Mouse (Mus musculus) frontal cortex, postnatal 10 days (tissue): ENCODE results near the gene Psma6.

Source experiments
- DNase-seq, 2 experiments: peaks; one replicate each; pipeline ENCODE4 v3.0.0; 2022; ENCODE audit warnings: low spot score in 2 of 2, mixed read lengths in 1 of 2

The Psma6 gene

GRCm38 (mm10) chr12:55438611-55439137 lies 54.7 kb downstream of the Psma6 start:
- no peak for DNase-seq

DNA sequence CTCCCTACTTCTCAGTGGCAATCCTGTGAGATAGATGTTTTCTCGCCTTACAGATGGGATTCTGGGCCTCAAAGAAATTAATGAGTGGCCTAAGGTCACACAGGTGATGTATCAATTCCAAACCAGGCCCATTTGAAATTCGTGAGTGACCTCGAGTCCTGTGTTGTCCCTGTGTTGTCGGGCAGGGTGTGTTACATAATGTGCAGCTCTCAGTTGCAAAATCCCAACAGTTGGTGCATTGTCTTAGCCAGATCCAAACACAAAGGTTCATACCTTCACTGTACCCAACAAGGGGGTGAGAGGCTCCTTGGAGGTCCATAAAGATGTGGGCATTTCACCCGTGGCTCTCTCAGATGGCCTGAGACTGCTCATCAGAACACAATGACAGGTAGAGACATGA lies 56.4 kb downstream of the Psma6 start:
- no peak for DNase-seq

GRCm38 (mm10) chr12:55442245-55442644 lies 58.2 kb downstream of the Psma6 start:
- no peak for DNase-seq

DNA sequence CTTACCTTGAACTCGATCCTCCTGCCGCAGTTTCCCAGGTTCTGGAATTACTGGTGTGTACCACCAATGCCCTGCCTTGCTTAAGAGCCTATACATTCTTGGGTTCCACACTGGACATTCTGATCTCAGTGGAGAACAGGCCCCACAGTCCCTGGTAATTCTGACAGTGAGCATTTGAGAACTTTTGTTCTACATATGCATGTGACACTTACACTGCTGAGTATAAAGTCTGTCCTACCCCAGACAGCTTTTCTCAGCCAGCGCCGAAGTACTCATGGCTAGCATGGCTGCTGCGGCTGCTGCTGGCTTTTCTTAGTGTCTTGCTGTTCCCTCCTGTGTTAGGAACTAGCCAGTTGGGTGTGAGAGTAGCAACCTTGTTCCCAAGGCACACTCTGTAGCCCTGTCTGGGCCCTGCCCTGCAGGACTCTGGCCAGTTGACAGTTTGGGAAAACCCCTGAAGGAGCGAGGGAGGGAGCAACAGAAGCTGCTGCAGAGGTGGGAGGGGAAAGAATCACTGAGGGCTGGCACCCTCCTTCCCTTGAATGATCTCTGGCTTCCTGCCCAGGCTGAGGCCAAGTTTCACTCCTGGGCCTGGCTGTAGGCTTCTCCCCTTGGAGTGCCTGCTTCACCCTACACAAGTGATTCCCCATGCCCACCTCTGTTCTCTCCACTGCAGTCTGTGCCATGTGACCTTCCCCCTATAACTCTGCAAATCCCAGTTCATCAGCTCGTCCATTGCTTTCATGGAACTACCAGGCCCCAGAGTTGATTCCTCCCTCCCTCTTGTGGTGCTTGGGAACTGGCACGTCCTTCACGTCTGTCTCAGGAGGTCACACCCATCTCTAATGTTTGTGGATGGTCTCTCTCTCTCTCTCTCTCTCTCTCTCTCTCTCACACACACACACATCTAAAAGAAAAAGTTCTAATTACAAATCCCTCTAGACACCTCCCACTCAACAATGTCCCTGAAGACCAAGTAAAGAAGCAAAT lies 59.1 kb downstream of the Psma6 start:
- DNase-seq: peak in 1 of 2 experiments; percentile 52

- DNase-seq: no peak
Measured at GRCm38 (mm10) chr12:55444031-55444451, 60.0 kb downstream of the Psma6 start.

DNA sequence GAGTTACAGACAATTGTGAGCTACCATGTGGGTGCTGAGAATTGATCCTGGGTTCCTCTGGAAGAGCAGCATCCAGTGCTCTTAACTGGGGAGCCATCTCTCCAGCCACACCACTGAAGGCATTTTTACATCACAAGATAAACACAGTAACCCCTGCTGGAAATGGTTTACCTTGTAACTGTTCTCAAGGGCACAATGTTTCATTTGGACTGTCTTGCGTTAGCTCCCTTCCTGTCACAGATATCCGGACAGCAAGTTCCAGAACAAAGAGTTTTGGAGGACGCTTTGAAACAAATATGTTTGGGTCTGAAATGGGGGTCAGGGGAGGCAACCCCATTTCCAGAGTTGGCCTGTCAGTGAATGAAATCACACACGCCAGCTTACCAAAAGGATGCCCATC lies 61.6 kb downstream of the Psma6 start:
- DNase-seq: no peak

DNA sequence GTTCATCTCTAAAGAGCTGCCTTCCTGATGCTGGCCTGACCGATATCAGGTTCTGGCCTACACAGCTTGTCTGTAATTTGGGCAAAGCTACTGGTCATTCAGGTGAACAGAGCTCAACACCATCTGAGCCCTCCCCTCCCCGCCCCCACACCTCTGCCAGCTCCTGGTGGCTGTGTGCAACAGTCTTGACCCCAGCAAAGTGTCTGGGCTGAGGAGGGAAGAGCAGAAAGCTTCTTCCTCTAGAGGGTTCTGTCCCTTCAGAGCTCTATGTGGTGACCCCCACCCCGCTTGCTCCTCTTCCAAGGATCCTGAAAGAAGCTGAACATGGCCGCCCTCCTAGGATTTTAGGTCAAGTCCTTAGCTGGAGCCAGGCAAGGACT lies 62.3 kb downstream of the Psma6 start:
- DNase-seq: no peak

GRCm38 (mm10) chr12:55446746-55447395 lies 62.8 kb downstream of the Psma6 start:
- DNase-seq: peak; percentile 82 to 86

DNA sequence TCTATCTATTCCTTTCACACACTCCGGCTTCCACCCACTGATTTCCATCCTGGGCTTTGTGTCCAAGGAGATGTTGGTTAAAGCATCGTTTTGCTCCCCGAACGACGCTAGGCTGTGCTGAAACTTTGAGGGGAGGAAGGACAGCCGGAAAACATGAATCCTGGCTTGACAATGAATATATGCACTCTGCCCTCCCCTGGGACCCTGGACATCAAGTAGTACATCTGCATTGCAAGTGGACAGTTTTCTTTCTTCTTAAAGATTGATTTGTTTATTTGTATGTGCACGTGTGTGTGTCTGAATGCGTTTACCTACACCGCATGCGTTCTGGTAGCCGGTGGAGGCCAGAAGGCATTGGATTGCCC lies 63.4 kb downstream of the Psma6 start:
- DNase-seq: no peak

- no peak for DNase-seq
Measured at GRCm38 (mm10) chr12:55448457-55448856, 64.4 kb downstream of the Psma6 start.

DNA sequence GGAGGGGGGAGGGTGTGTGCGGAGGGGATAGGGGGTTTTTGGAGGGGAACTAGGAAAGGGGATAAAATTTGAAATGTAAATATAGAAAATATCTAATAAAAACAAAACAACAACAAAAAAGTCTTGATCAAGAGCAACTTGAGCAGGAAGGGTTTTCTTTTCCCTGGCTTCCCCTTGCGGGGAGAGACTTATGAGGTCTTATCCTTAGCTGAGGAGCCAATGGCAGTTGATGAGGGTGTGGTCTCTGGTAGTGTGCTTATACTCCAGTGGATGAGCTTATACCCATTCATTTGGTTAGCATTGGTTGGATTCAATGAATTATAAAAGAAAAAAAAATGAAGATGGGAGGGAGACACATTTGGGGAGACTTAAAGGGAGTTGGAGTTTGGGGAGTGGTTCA lies 65.0 kb downstream of the Psma6 start:
- no peak for DNase-seq

DNA sequence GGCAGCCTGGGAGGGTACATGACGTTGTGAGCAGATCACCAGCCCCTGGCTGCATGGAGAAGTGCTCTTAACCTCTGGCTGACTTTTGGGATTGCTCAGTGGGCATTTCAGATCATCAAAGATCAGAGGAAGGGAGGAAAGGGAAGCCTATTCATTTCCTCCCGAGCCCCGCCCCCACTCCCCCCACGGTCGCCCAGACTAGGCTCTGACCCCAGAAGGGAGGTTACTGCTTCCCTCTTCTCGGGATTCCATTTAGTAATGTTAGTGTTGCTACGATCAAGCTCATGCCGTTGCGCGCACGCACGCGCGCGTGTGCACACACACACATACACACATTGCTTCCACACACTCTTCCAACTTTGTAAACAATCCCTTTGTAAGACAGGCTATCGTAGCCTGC lies 66.4 kb downstream of the Psma6 start:
- no peak for DNase-seq

GRCm38 (mm10) chr12:55452839-55453238 lies 68.8 kb downstream of the Psma6 start:
- DNase-seq: no peak

- no peak for DNase-seq
Measured at GRCm38 (mm10) chr12:55453924-55454323, 69.9 kb downstream of the Psma6 start.

DNA sequence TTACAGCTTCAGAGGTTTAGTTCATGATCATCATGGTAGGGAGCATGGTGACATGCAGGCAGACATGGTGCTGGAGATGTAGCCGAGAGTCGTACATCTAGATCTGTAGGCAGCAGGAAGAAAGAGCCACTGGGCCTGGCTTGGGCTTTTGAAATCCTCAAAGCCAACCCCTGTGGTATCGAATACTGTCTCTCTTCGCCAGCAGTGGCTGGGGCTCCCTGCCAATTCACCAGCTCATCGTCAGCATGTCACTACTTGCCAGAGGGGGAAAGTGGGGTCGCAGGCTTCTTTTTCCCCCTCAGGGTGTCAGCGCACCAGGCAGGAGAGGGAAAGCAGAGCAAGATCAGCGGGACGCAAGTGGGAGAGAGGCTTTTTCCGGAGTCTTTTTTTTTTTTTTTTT lies 71.2 kb downstream of the Psma6 start:
- DNase-seq: no peak

- no peak for DNase-seq
Measured at GRCm38 (mm10) chr12:55456136-55456535, 72.1 kb downstream of the Psma6 start.

DNA sequence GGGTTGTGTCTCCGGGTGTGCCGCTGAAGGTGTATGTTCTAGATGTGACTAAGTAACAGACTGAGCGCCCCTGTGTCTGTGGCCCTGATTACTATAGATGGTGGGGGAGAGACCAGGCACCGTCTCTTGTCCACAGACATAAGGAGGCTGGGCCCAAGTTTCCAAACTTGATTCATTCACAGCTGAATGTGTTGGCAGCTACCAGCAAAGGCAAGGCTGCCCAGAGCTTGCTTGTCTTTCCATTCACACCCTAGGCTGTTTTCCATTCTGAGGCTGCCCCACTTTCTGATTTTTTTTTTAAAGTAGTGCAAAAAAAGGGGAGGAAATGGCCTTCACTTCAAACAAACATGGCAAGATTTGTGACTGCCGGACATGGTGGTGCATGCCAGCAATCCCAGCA lies 72.9 kb downstream of the Psma6 start:
- no peak for DNase-seq

DNA sequence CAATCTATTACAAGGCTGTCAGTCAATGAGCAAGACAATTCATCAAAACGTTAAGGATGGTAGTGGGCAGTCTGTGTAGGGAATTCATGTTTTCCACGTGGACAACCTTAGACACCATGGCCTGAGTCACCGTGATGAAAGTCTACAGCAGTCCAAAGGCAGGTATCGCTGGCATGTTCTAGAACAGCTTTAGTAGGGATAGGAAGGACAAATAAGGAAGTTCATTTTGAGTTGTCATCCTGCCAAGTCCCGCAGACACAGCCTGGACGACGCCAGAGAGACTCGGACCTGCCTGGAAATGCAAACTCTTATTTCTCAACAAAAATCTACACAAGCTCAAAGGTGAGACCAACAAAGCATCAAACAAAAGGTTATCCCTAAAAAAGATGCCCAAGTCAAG lies 75.7 kb downstream of the Psma6 start:
- no peak for DNase-seq

- no peak for DNase-seq
Measured at GRCm38 (mm10) chr12:55460900-55461299, 76.9 kb downstream of the Psma6 start.

GRCm38 (mm10) chr12:55461767-55462166 lies 77.7 kb downstream of the Psma6 start:
- DNase-seq: no peak

DNA sequence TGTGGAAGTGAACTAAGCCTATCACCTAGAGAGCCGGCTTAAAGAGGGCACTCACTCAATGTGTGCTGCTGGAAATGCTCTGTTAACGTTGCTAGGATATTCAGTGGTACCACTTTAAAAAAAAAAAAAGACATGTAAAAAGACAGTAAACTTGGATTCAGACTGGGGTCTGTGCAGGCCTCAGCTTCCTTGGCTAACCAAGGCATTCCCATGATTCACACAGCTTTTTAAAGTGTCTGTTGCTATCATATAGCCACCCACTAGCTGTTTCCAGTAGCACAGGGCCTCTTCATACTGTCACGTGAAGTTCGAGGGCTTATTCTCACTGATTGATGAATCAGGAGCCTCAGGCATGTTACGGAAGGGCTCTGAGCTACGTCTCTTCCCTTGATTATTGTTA lies 78.4 kb downstream of the Psma6 start:
- DNase-seq: no peak

DNA sequence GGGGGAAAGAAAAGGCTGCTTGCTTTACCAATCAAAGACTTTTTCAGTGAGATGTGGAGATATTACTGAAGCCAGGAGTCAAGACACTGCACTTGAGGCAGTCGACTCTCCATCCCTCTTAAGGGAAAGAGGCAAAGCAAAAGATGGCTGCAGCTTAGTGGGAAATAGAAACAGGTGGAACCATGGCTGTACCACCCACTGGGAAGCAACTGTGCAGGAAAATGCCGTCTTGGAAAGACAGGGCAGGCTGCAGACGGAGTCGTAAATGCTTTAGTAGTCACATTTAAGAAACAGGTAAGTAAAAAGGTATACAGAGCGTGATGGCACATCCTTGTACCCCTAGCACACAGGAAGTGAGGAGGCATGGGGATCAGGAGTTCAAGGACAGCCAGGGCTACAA lies 79.1 kb downstream of the Psma6 start:
- DNase-seq: no peak
